Comparison of ENCODE assay signal across 20 mouse cellular contexts in genomic region chr1:73570944-73571343, GRCm38 (mm10).
"Had no signal": no experiment of that assay in that cellular context is flagged by ENCODE, and none has a peak within 500 bp of the region (broad histone marks: within the 10 kb centered on the region; RNA-seq: fewer than 3 reads in every experiment).

No protein-coding gene starts in this region.

- DNase-seq: lung, adult 2 months; lung, postnatal 14 days; lung, postnatal 36 days; retina, postnatal 1 day; right cerebral cortex, adult 18-20 months; right cerebral cortex, postnatal 25 days; right cerebral cortex, postnatal 4 days; spleen, adult 18-20 months; thymus, adult 18-20 months; thymus, postnatal 14 days; thymus, postnatal 36 days had no signal

- H3K9ac ChIP-seq: liver, embryonic 12.5 days; liver, embryonic 14.5 days; lung, embryonic 15.5 days; midbrain, embryonic 13.5 days; midbrain, embryonic 15.5 days had no signal

- H3K4me3 ChIP-seq: liver, embryonic 12.5 days; lung, embryonic 15.5 days; megakaryocyte, embryonic 14.5 days; midbrain, embryonic 13.5 days; midbrain, embryonic 15.5 days had no signal

- H3K27me3 ChIP-seq: liver, embryonic 12.5 days; lung, embryonic 15.5 days; megakaryocyte, embryonic 14.5 days; midbrain, embryonic 13.5 days; midbrain, embryonic 15.5 days had no signal

- H3K27ac ChIP-seq: liver, embryonic 12.5 days; liver, embryonic 14.5 days; lung, embryonic 15.5 days; macrophage; midbrain, embryonic 13.5 days; midbrain, embryonic 15.5 days had no signal

- H3K9me3 ChIP-seq: liver, embryonic 12.5 days; lung, embryonic 15.5 days; megakaryocyte, embryonic 14.5 days; midbrain, embryonic 13.5 days; midbrain, embryonic 15.5 days had no signal

- ATAC-seq: liver, embryonic 12.5 days; lung, postnatal 0 days; midbrain, embryonic 13.5 days; midbrain, embryonic 15.5 days had no signal

- H3K36me3 ChIP-seq: liver, embryonic 12.5 days; lung, embryonic 15.5 days; midbrain, embryonic 13.5 days; midbrain, embryonic 15.5 days had no signal

- H3K4me1 ChIP-seq: liver, embryonic 12.5 days; lung, embryonic 15.5 days; megakaryocyte, embryonic 14.5 days; midbrain, embryonic 13.5 days; midbrain, embryonic 15.5 days had no signal

- H3K4me2 ChIP-seq: liver, embryonic 12.5 days; lung, embryonic 15.5 days; midbrain, embryonic 11.5 days; midbrain, embryonic 13.5 days; midbrain, embryonic 15.5 days had no signal
